9 mouse cellular contexts compared by ENCODE assay signal in genomic region chr7:99095191-99095590, GRCm38 (mm10). TPM values are rescaled to one million over a fixed set of nuclear protein-coding genes. Genes with fewer than 3 reads are reported as not detected.
DNase-seq lines count a peak whose midpoint lies in the region; ATAC-seq lines count a peak whose summit lies in the region.
"Had no signal": no experiment of that assay in that cellular context is flagged by ENCODE, and none has a peak within 500 bp of the region (broad histone marks: within the 10 kb centered on the region; RNA-seq: fewer than 3 reads in every experiment).

No protein-coding gene starts in this region.

- no peaks in the 10 kb centered on the region for H3K36me3 ChIP-seq in heart, embryonic 11.5 days (ENCODE audit: control insufficient read depth, insufficient read depth, low read length)
- H3K36me3 ChIP-seq in hindbrain, embryonic 12.5 days, result peaks cover 17% of the 10 kb centered on the region

- DNase-seq in heart, adult 11 months, result peak; percentile 84
- DNase-seq in urinary bladder, postnatal 14 days (ENCODE audit: low spot score), result peak; percentile 38
- no peak for DNase-seq in urinary bladder, postnatal 25 days (ENCODE audit: low spot score)
- peak; percentile 36 for DNase-seq in embryo, embryonic 9.5 days (ENCODE audit: extremely low spot score)
- peak; percentile 78 for DNase-seq in lung, postnatal 36 days
- DNase-seq in ovary, adult 18-20 months (ENCODE audit: low spot score), result no peak

- WGBS in heart, embryonic 11.5 days (ENCODE audit: insufficient replicate concordance), result 62% methylated on average over 4 of the region's 4 CpGs
- 58% methylated on average over 4 of the region's 4 CpGs for WGBS in hindbrain, embryonic 12.5 days

- H3K4me3 ChIP-seq in heart, embryonic 11.5 days (ENCODE audit: low read depth, low read length), result no peak overlapping the region
- no peak overlapping the region for H3K4me3 ChIP-seq in hindbrain, embryonic 12.5 days
- H3K4me3 ChIP-seq: limb, embryonic 12.5 days had no signal

- no peak overlapping the region for H3K27ac ChIP-seq in heart, embryonic 11.5 days (ENCODE audit: low read depth, low read length)
- no peak overlapping the region for H3K27ac ChIP-seq in hindbrain, embryonic 12.5 days
- H3K27ac ChIP-seq: limb, embryonic 12.5 days had no signal

- H3K27me3 ChIP-seq in heart, embryonic 11.5 days (ENCODE audit: control insufficient read depth, insufficient read depth, low read length), result no peaks in the 10 kb centered on the region
- H3K27me3 ChIP-seq in hindbrain, embryonic 12.5 days, result no peaks in the 10 kb centered on the region
- H3K27me3 ChIP-seq: limb, embryonic 12.5 days had no signal

- ATAC-seq in heart, embryonic 11.5 days (replicated peaks; ENCODE audit: insufficient number of reproducible peaks, low FRiP score, low TSS enrichment), result no peak
- no peak for ATAC-seq in hindbrain, embryonic 12.5 days (ENCODE audit: low FRiP score)

- no peaks in the 10 kb centered on the region for H3K4me1 ChIP-seq in heart, embryonic 11.5 days (ENCODE audit: control insufficient read depth, insufficient read depth, low read length)
- H3K4me1 ChIP-seq in hindbrain, embryonic 12.5 days, result peaks cover 3% of the 10 kb centered on the region; the same call in 1 of the 2 replicates
- H3K4me1 ChIP-seq: limb, embryonic 12.5 days had no signal

- no peak overlapping the region for H3K4me2 ChIP-seq in heart, embryonic 11.5 days
- no peak overlapping the region for H3K4me2 ChIP-seq in hindbrain, embryonic 12.5 days (replicated peaks)
- H3K4me2 ChIP-seq: limb, embryonic 12.5 days had no signal

- no peaks in the 10 kb centered on the region for H3K9me3 ChIP-seq in heart, embryonic 11.5 days (replicated peaks; ENCODE audit: control insufficient read depth, low read length)
- H3K9me3 ChIP-seq in hindbrain, embryonic 12.5 days (replicated peaks), result no peaks in the 10 kb centered on the region
- H3K9me3 ChIP-seq: limb, embryonic 12.5 days had no signal

- no peak overlapping the region for H3K9ac ChIP-seq in heart, embryonic 11.5 days (ENCODE audit: low read depth, low read length)
- H3K9ac ChIP-seq in hindbrain, embryonic 12.5 days, result no peak overlapping the region
- H3K9ac ChIP-seq: limb, embryonic 12.5 days had no signal

RNA-seq across cellular contexts. Expression of gene Uvrag, which starts 45.8 kb away (rescaled TPM):
- 14.5 and 16.7 TPM in 2 replicates for polyA plus RNA-seq in heart, embryonic 11.5 days (2014; fragmentation: Nextera tagmentation; extraction: Ambion mirVana)
- polyA plus RNA-seq in hindbrain, embryonic 12.5 days (2016; fragmentation: Nextera tagmentation; extraction: Ambion mirVana), result 16.6 and 17.7 TPM in 2 replicates

Comparison
In these comparisons a context has a peak if more than half of its experiments do, and no peak if none do; other contexts are left out.
1. DNase-seq: peak in heart, adult 11 months (single experiment), urinary bladder, postnatal 14 days (single experiment), embryo, embryonic 9.5 days (single experiment) and lung, postnatal 36 days (single experiment); none in urinary bladder, postnatal 25 days (single experiment) and ovary, adult 18-20 months (single experiment).